Mouse (Mus musculus) subcutaneous adipose tissue, adult 2 months (tissue): ENCODE data around the gene Sike1. TPM values are rescaled to one million over a fixed set of nuclear protein-coding genes. Genes with fewer than 3 reads are reported as not detected.

ENCODE experiments used
- polyA plus RNA-seq: library from polyadenylated mRNA; depleted of rRNA; stranded (reverse); fragments of >200 nt; gene quantifications from 2 replicates; pipeline ENCODE4 v1.2.3, GENCODE M21; 2012; ENCODE audit warnings: low replicate concordance; rRNA removed

Sike1 gene
- 29.1 and 42.4 TPM in 2 replicates for polyA plus RNA-seq

GRCm38 (mm10) chr3:102995605-102996321 lies at the start of gene Sike1:
Gene Sike1 (plus strand): TSS chr3:102995708.

GRCm38 (mm10) chr3:102964033-102964432 lies 31.5 kb upstream of the Sike1 start, which contains the start of gene Nr1h5:
Gene Nr1h5 (minus strand): TSS chr3:102964133.

GRCm38 (mm10) chr3:103020249-103020942 lies 24.9 kb downstream of the Sike1 start, which contains the start of gene Csde1:
Gene Csde1 (plus strand): TSS chr3:103020426.

Other genes with a start within 250 kb of the Sike1 start
- not detected in 2 replicates for gene Tshb, start 213.0 kb upstream of the Sike1 start, polyA plus RNA-seq
- gene Sycp1, start 59.6 kb upstream of the Sike1 start, polyA plus RNA-seq = not detected in 2 replicates
- not detected in 2 replicates for gene Nr1h5, start 31.6 kb upstream of the Sike1 start, polyA plus RNA-seq
- gene Csde1, start 24.7 kb downstream of the Sike1 start, polyA plus RNA-seq = 54.2 and 71.3 TPM in 2 replicates
- gene Nras, start 62.6 kb downstream of the Sike1 start, polyA plus RNA-seq = 27.8 and 36.2 TPM in 2 replicates
- 0.06 TPM in 1 of 2 replicates, not detected in the other for gene Ampd1, start 78.3 kb downstream of the Sike1 start, polyA plus RNA-seq
- 0.97 and 1.3 TPM in 2 replicates for gene Dennd2c, start 106.9 kb downstream of the Sike1 start, polyA plus RNA-seq
- gene Bcas2, start 175.9 kb downstream of the Sike1 start, polyA plus RNA-seq = 17.1 and 29.1 TPM in 2 replicates